Mouse (Mus musculus) splenic B cell, adult 2 months (primary cell): ENCODE data around the gene Trarg1.

ENCODE experiments used
- DNase-seq: peaks from one replicate; pipeline ENCODE4 v3.0.0-alpha.2; 2011; ENCODE audit warnings: low read depth, low spot score
- H3K27me3 ChIP-seq: 2 replicates; pipeline ENCODE4 v1.6.1; 2012; ENCODE audit warnings: mild to moderate bottlenecking, low read length, moderate library complexity, mixed read lengths; ENCODE audit not compliant: control insufficient read depth, poor library complexity, insufficient read depth, severe bottlenecking
- H3K36me3 ChIP-seq: 2 replicates; pipeline ENCODE4 v1.6.1; 2012; ENCODE audit warnings: mild to moderate bottlenecking, low read length, moderate library complexity, mixed read lengths; ENCODE audit not compliant: control insufficient read depth, poor library complexity, insufficient read depth, severe bottlenecking

Gene Trarg1

DNA sequence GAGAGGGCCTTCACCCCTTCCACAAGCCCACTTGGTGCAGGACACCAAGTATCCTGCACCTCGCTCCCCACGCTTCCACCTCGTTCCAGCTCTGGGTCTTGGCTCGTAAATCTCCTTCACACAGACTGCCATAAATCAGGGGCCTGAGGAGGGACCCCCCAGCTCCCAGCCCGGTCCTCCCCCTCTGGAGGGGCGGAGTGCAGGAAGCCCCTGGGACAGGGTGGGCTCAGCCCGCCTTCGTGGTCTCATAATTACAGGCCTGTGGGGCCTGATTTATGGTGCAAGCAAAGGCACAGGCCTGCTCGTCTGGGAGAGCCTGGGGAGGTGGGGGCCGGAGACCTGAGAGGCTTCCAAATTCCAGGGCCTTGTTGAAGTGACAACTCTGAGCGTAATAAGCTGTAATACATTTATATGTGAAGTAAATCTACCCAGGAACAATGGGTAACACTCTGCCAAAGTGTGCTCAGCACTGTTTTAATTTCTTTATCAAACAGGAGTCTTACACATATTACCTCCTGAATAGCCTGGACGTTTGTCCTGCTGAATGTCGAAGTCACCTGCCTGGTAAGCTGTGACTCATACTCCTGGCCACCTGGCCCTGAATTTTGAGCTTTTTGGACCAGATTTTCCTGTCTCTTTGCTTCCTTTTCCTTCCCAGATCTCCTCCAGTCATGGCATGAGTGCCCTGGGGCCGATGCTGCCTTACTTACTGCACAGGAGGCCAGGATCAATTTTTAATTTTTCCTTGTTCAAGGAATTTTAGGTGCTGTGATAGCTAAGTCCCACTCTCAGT is 20.3 kb upstream of the Trarg1 start:
- no peaks in the 10 kb centered on the region for H3K27me3 ChIP-seq
- no peaks in the 10 kb centered on the region for H3K36me3 ChIP-seq
- DNase-seq, result no peak

DNA sequence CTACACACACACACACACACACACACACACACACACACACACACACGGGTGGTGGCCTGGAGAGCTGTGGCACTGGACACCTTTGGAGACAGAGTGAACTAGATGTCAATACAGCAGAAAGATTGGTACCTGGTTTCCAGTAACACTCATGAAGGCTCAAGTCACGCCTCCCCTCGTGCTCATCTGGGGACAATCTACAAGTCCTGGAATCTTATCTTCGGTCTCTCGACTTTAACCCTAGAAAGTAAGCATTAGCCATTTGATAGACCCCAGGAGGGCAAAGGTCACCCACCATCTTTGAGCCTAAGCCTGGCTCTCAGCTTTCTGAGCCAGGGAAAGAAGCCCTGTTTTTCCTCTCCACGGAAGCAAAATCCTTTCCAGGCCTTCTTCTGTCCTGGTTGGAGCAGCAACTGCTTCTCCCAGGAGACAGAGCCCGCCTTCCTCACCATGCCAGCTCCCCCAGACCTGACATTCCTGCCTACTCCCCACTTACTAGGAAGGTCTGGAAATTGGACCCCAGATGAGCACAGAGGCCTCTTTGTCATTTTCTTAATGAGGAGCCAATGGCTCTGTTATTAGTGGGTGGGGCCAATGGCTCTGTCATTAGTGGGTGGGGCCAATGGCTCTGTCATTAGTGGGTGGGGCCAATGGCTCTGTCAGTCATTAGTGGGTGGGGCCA is 17.7 kb upstream of the Trarg1 start:
- DNase-seq, result no peak
- Histone ChIP-seq H3K27me3 (no peaks in the 10 kb centered on the region; the same call in 1 of the 2 replicates), H3K36me3 (no peaks in the 10 kb centered on the region)

DNA sequence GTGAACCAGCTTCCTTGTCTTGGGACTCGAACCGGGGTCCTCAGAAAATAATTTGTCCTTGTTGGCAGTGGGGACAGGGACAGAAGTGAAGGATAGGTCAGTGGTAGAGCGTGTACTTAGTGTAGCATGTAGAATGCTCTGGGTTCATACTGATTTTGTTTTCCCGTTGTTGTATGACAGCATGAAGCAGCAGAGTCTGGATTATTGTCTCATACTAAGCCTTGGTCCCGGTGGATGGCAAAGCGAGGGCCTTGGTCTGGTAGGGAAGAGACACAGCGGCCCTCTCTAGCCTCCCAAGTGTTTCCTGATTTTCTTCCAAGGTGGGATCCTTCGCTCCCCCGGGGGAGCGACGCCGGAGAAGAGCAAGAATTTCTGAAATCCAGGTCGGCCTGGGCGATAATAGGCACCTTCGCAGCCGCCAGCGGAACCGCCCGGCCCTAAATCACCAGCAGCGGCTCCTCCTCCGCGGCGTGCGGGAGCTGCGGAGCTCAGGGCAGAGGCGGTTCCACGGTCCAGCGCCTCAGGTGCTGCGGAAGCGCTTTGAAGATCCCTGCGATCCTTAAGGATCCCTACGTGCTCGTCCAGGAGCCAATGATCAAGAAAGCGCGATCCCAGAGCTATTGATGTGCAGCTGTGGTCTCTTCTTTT is 13.5 kb upstream of the Trarg1 start:
- Histone ChIP-seq H3K27me3 (no peaks in the 10 kb centered on the region; the same call in none of the 2 replicates), H3K36me3 (no peaks in the 10 kb centered on the region)
- DNase-seq, result no peak

DNA sequence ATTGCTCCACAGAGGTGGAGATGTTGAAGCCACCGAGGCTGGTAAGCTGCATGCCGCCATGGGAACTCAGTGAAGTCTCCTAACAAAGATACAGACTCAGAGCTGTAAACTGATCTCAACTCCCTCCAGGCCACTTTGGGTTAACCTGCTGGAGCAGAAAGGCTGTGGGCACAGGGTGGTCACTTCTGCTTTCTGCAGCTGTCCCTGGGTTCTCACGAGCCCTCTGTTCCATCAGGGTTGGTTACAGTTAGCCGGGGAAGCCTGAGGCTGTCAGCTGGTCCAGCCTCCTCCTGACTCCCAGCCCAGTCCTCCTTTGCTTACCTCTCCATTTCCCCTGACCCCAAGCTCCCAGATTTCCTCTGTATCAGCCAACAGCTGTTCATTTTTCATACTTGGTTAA is 11.8 kb upstream of the Trarg1 start:
- Histone ChIP-seq H3K36me3 (no peaks in the 10 kb centered on the region), H3K27me3 (no peaks in the 10 kb centered on the region; the same call in none of the 2 replicates)
- no peak for DNase-seq

DNA sequence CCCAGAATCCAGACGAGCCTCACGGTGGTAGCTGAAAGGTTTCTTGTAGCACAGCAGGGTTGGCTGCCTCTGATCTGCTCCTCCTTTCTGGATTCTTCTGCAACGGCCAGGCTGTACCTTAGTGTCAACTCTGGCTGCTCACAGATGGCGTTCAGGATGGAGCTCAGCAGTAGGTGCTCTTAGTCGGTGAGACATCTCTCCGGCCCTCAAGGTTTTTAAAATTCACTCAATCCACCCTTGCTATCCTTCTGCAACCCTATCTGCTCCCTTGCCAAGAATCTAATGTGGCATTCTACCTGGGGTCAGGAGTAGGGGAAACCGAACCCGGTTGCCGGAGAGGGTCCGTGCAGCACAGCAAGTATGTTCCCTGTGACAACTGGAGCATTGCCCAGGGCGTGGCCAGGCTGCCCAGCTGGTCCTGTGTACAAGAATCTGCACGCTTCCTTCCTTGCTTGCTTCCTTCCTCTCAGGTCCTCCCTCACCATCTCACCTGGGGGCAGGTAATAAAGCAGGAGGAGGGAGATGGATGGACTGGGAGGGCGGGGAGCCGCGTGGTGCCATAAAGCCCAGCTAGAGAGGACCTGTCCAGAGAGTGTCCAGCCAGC is 7.6 kb upstream of the Trarg1 start, which contains the start of gene Bhlha9:
TSS of gene Bhlha9 (plus strand) at position 600 of the 605 bp plus-strand sequence.
- no peaks in the 10 kb centered on the region for H3K36me3 ChIP-seq
- no peak for DNase-seq
- no peaks in the 10 kb centered on the region; the same call in 1 of the 2 replicates for H3K27me3 ChIP-seq

DNA sequence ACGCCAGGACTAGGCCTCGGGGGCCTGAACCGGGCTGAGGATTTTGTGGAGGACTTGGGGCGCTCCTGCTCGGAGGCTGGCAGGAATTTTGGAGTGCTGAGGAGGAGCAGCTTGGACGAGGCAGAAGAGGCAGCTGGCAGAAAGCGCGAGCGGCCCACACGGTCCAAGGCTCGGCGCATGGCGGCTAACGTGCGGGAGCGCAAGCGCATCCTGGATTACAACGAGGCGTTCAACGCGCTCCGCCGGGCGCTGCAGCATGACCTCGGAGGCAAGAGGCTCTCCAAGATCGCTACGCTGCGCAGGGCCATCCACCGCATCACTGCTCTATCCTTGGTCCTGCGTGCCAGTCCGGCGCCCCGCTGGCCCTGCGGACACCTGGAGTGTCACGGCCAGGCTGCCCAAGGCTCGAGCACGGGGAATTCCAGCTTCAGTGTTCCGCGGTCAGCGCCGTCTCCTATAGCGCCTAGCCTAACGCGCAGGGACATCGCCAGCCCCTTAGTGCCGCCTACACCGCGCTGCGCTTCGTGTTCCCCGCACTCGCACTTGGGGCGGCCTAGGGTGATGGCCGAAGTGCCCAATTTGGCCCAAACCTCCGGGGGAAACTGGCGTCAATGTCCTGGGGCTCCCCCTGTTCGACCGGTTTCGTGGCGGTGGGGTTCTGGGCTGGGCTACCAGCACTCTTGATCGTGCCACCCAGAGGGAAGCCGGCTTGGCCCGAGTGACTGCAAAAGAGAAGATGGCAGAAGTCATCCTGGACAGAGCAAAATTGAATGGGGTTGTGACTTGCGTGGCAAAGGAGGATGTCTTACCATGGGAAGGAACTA is 6.8 kb upstream of the Trarg1 start:
- DNase-seq, result no peak
- no peaks in the 10 kb centered on the region; the same call in 1 of the 2 replicates for H3K27me3 ChIP-seq

DNA sequence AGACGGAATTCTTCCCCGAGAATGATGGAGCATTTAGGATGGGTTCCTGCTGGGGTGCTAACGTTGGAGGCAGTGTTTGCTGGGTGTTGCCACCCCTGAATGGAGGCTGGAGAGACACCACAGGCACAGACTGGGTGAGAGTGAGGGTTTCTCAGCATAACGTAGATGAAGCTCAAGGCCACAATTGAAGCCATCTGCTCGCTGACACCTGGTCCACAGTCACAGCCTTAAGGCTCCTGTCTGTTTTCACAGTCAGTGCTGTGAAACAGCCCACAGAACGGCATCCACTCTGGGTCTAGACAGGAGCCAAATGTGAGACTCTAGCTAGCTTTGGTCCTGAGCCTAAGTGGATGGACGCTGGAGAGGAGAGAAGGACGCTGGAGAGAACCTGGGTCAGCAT is 5.4 kb upstream of the Trarg1 start:
- DNase-seq, result no peak
- Histone ChIP-seq H3K27me3 (no peaks in the 10 kb centered on the region), H3K36me3 (no peaks in the 10 kb centered on the region)

More for the DNA sequence above, 6.8 kb upstream of the Trarg1 start:
- H3K36me3 ChIP-seq, result no peaks in the 10 kb centered on the region

DNA sequence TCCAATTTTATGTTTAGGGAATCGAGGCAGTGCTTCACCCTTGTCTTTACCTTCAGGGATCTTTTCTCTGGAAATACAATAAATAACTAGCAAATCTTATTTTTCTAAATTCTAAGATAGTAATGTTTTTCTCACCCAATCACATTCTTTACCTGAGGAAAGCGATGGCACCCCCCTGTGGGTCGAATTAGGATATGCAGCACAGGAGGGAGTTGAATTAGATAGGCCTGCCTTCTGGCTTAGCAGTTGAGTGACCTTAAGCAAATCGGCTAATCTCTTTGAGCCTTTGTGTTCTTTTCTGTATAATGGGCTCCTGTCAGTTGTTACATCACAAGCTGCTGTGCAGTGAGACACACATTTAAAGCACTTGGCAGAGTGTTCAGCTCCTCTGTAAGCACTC is 4.9 kb upstream of the Trarg1 start:
- no peak for DNase-seq
- Histone ChIP-seq H3K36me3 (no peaks in the 10 kb centered on the region), H3K27me3 (no peaks in the 10 kb centered on the region)

DNA sequence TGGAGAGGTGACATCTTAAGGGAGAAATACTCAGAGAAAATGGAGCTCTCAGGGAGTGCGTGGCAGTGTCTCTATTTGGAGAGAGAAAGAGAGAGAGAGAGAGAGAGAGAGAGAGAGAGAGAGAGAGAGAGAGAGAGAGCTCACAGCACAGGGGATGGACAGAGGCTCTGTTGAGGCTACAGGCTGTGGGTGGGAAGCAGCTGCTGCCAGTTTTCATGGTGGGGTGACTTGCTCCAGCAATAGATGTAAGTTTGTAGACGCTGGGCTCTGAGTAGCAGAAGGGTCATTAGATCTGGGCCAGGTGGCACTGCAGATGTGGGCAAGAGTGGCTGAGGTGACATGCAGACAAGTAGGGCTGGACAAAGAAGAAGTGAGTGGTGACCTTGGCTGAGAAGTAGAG is 6.0 kb downstream of the Trarg1 start:
- no peak for DNase-seq
- no peaks in the 10 kb centered on the region for H3K27me3 ChIP-seq
- no peaks in the 10 kb centered on the region for H3K36me3 ChIP-seq

DNA sequence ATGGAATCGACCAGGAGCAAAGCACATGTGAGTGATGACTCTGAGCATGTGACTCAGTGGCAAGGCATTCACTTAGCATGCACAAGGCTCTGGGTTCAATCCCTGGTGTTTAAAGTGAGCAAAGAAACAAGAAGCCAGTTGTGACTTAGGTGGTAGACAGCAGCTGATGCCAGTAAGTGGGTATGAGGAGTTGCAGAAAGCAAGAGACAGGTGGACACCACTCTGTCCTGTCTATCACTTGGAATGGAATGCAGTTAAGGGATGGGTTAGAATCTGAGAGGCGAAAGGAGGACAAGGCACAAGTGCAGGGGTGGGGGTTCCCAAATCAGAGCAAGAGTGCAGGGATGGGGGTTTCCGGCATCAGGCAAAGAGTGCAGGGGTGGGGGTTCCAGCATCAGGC is 12.5 kb downstream of the Trarg1 start:
- H3K27me3 ChIP-seq, result no peaks in the 10 kb centered on the region
- H3K36me3 ChIP-seq, result no peaks in the 10 kb centered on the region
- DNase-seq, result no peak

DNA sequence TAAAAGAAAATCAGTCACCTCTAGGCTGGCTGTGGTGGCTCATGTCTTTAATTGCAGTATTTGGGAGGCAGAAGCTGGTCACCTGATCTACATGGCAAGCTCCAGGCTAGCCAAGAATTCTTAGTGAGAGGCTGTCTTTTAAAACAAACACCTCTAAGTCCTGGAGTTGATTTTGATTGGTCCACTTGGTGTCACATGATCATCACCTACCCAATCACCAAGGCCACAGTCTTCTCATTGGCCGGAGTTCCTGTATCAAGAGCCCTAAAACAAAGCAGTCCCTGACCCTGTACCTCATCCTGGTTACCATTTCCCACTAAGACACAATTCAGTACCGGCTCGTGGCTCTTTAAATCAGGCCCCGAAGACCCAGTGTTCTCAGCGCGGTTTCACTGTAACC is 16.2 kb downstream of the Trarg1 start:
- DNase-seq, result no peak
- Histone ChIP-seq H3K27me3 (no peaks in the 10 kb centered on the region), H3K36me3 (no peaks in the 10 kb centered on the region)

DNA sequence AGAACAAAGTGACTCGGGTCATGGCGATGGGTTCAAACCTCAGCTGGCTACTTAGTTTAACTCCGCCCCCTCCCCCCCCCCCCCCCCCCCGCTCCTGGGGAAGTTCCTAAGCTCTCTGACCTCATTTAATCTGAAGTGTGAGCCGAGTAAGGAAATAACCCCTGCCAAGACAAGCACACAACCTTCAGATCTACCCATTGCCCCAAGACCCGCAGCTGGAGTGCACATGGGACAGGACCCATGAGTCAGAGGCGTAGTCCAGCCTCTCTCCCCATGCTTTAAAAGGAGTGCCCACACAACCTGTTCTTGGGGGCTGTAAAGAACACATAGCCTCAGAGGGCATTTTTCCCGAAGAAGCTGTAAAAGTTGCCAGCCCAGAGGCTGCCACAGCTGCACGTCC is 20.0 kb downstream of the Trarg1 start:
- H3K27me3 ChIP-seq, result no peaks in the 10 kb centered on the region
- no peak for DNase-seq
- H3K36me3 ChIP-seq, result no peaks in the 10 kb centered on the region

DNA sequence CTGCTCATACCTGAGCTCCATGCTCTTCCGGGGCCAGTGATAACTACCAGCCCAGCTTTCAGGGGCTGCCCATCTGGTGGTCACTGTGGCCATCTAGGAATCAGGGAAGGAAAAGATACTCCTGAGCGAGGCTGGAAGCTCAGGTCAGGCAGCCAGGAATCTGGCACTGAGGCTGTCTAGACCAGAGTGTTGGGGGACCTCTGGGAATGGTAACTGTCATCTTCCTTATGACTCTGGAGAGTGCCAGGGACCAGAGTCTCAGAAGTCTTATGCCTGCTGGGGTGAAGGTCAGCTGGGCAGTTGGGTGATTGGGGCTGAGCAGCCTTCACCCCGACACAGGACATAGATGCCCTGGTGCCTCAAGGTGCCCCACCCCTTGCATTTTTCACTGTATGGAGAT is 28.0 kb downstream of the Trarg1 start:
- H3K27me3 ChIP-seq, result no peaks in the 10 kb centered on the region; the same call in 1 of the 2 replicates
- H3K36me3 ChIP-seq, result no peaks in the 10 kb centered on the region
- DNase-seq, result no peak

DNA sequence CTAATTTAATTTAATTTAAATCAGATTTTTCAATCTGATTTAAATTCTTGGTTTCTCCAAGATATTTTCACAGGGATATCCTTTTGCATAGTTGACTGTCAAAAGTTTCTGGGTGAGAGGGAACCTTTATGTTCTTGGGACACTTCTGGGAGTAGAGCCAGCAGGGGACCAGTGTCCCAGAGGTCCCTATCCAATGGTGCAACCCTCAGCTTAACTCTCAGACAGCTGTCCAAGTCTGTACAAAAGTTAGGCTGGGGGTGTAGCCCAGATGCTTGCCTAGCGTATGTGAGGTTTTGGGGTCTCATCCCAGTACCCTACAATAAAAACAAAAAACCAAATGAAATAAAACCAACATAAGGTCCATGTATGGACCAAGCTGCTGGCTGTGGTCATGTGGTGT is 28.5 kb downstream of the Trarg1 start:
- no peaks in the 10 kb centered on the region for H3K36me3 ChIP-seq
- no peaks in the 10 kb centered on the region; the same call in 1 of the 2 replicates for H3K27me3 ChIP-seq
- DNase-seq, result no peak
